Mouse (Mus musculus) myocyte (in vitro differentiated cells): ENCODE measurements around the gene Mdm2.

Source experiments
- CEBPB ChIP-seq: IDR thresholded peaks from 2 replicates; pipeline ENCODE4 v1.6.1; 2011; ENCODE audit warnings: mild to moderate bottlenecking, moderate library complexity; ENCODE audit not compliant: poor library complexity, insufficient read depth, severe bottlenecking
- TCF12 ChIP-seq: IDR thresholded peaks from one replicate; pipeline ENCODE4 v1.6.1; 2011; ENCODE audit warnings: mild to moderate bottlenecking, control low read depth; ENCODE audit not compliant: poor library complexity, insufficient read depth, severe bottlenecking

GRCm38 (mm10) chr10:117705806-117706205 lies 4.8 kb downstream of the Mdm2 start:
- no peak for TF ChIP-seq TCF12
- TF ChIP-seq CEBPB, result no peak
